Mouse (Mus musculus): ENCODE measurements around the gene Gm20388. TPM values are rescaled to one million over a fixed set of nuclear protein-coding genes. Genes with fewer than 3 reads are reported as not detected.
"Not testable (repeated sequence)": the region's sequence is repeated elsewhere in the genome, so short reads cannot be mapped to it uniquely, and the experiment has no call there.

Gene Gm20388
- total RNA-seq, 2 experiments from 2014 or later, result 18.5 to 23.8 TPM

DNA sequence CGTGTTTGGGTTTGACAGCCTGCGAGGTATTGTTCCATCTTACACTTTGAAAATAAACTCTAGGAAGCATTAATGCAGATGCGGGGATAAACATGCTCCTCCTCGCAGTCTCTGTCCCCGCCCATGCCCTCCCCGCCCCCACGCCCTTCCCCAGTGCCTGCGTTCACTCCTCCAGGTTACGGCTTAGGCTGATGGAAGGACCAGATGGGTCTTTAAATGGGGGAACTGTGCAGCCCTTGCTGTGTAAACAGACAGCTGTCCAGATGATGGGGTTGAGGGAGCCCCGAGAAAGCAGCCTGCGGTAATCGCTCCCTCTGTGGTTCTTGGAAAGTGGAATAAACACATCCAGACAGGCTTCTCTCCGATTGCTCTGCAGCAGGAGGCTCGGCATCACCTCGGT is 1390.8 kb downstream of the Gm20388 start:
- no peak for ATAC-seq (replicated peaks; ENCODE audit: poor library complexity, severe bottlenecking)

DNA sequence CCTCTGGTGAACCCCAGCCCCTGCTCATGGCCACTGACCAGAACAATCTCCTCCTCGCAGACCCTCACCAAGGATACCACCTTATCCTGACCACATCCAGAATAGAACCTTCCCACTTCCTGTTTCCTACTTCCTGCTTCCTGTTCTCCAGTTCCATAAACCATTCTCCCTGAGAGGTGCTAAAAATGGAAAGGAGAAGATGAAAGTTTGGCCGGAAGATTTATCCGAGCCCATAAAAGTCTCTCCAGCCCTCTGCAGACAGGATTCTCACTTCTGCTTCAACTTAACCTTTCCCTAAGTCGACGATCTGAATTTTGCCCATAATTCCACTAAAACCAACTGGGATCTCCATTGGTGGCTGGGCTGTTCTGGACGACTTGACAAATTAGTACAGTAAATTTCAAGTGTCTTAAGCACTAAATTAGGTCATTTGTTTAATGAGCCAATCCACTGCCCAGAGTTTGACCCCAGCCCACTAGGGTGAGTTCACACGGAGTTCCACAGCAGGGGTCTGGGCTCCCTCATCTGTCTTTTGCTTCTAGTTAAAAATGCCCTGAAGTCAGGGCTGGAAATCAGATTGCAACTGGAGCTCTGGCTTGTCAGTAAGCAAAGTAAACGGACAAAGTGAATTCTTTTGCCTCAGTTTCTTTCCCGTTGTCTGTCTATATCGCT is 1391.5 kb downstream of the Gm20388 start:
- ATAC-seq (replicated peaks; ENCODE audit: poor library complexity, severe bottlenecking), result no peak; the same call in 1 of the 2 replicates

DNA sequence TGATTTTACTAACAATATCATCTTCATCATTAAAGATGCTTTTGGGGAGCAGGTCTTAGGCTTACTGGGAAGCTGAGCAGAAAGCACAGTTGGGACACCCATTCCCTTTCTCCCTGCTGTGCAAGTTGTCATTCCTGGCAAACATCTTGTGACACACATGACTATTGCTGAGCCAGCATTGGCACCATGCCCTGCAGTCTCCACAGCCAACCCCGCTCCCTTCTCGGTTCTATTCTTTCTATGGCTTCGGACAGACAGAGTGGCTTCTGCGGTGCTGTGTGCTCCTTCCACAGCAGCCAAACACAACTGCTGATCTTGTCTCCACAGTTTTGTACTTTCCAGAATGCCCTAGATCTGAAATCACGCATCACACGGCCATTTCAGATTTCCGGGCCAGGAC is 1397.1 kb downstream of the Gm20388 start:
- ATAC-seq (replicated peaks; ENCODE audit: poor library complexity, severe bottlenecking), result no peak

DNA sequence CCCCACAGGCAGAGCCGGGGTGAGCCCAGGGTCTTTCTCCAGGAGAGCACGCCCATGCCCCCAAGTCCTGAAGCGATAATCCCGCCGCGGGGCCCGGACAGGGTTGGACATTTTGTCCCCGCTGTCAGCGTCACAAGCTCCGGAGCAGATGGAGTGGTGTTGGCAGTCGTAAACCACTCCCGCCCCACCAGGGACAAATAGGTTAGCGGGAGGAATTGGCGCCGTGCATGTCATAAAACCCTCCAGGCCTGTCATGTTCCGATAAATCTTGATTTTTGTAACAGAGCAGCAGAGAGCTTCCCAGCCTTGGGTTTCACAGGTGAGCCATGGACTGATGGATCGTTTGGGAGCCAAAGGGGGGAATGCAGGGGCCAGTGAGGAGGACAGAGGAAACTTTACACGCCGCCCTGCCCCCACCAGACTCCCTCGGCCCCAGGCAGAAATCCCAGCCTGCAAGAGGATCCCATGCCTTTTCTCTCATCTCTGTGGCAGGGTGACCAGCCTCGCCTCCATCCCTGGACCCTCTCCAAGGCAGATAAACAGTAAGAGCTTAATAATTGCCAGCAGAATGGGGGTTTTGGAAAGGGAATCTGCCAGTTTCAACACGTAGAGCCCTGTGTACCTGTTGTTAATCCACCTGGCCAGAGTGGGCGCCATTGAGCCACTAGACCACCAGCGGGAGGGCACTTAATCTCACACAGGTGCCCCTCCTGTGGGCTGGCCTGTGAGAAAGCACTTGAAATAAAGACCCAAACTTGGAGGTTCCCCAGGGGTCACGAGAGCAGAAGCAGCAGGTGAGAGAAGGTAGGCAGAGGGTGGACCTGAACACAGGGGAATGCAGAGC is 1400.6 kb downstream of the Gm20388 start:
- ATAC-seq (replicated peaks; ENCODE audit: poor library complexity, severe bottlenecking), result no peak

DNA sequence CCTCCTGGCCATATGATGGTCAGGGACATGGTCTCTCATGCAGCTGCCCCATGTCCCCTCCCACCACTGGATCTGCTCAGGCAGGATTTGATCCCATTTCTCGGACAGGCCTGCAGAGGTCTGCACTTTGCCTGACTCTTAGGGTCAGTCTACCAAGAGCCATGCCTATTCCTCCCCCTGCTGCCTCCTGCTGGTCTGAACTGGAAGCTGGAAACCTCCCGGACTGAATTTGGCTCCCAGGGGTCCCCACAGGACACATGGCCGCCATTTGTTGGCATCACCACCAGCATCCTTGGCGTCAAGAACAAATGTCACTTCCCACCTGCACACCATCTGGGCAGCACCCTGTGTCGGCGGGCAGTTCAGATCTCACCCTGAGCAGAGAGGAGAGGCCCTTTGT is 1402.8 kb downstream of the Gm20388 start:
- ATAC-seq (replicated peaks; ENCODE audit: poor library complexity, severe bottlenecking), result no peak

DNA sequence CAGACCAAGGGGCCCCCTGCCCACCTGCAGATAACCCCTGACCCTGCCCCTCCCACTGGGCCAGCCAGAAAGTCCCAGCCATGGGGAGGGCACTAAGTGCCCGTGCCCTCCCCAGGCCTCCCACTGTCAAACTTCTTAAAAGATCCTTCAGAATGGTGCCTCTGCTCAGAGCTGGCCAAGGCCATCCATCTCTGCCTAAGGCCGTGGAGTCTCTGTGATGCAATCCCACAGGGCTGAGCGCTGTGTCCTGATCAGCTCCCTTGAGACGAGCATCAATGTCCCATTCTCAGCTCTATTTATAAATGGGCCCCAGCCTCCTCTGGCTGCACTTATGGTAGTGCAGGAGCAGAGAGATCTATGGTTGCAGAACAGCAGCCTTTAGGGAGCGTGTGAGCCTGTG is 1403.4 kb downstream of the Gm20388 start:
- no peak for ATAC-seq (replicated peaks; ENCODE audit: poor library complexity, severe bottlenecking)

DNA sequence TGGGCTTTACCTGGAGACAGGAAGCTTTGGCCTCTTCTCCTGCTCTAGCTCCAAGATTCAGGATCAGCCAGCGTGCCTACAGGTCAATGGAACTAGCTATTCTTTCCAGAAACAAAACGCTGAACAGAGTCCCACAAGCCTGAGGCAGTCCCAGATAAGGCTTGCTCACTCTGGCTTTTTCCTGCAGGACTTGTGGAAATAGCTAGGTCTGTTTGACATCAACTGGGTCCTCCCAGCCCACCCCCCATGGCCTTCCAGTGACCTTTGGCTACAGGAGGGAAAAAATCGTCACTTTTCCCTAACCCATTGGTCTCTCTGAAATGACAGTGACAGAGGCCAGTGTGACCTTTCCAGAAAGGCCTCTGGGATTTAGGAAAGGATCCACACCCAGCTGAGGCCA is 1404.9 kb downstream of the Gm20388 start:
- no peak for ATAC-seq (replicated peaks; ENCODE audit: poor library complexity, severe bottlenecking)

DNA sequence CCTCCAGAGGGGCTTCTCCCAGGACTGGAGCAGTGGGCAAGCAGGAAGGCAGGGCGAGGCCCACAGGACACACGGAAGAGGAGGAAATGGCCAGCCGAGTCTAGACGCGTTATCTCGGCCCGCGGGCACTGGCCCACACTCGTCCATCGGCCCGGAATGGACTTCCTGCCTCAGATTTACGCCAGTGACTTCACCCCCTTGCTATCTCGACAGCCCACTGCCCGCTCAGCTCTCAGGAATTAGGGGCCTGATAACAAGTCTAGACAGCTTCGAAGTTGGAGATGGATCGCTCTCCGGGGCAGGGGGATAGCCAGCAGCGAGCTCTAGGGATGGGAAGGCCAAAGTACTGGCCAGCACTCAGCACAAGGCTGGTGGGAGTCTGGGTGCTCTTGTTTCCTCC is 1405.4 kb downstream of the Gm20388 start:
- no peak for ATAC-seq (replicated peaks; ENCODE audit: poor library complexity, severe bottlenecking)

DNA sequence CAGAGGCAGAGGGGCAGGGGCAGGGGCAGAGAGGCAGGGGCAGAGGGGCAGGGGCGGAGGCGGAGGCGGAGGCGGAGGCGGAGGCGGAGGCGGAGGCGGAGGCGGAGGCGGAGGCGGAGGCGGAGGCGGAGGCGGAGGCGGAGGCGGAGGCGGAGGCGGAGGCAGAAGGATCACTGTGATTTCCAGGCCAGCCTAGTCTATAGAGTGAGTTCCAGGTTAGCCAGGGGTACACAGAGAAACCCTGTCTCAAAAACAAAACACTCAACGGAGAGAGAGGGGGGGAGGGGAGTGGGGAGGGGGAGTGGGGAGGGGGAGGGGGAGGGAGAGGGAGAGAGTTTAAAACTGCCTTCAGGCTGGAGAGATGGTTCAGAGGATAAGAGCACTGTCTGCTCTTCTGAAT is 1408.1 kb downstream of the Gm20388 start:
- ATAC-seq (replicated peaks; ENCODE audit: poor library complexity, severe bottlenecking), result not testable (repeated sequence)

DNA sequence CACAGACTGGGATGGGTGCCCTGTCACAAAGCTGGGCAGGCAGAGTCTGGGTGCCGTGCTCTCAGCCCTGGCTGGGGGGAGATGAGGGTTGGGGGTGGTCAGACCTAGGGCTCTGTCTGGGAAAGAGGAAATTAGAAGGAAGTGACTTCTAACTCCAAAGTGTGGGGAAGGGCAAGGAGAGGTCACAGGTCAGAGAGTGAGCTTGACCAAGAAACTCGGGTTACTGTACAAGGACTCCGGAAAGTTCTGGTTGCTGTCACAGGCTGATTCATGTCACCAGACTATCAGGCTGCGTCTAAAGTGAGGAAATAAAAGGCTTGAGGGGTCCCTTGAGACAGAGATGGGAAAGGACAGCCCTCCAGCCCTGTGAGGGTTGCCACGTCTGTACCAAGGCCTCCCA is 1408.8 kb downstream of the Gm20388 start:
- no peak for ATAC-seq (replicated peaks; ENCODE audit: poor library complexity, severe bottlenecking)

DNA sequence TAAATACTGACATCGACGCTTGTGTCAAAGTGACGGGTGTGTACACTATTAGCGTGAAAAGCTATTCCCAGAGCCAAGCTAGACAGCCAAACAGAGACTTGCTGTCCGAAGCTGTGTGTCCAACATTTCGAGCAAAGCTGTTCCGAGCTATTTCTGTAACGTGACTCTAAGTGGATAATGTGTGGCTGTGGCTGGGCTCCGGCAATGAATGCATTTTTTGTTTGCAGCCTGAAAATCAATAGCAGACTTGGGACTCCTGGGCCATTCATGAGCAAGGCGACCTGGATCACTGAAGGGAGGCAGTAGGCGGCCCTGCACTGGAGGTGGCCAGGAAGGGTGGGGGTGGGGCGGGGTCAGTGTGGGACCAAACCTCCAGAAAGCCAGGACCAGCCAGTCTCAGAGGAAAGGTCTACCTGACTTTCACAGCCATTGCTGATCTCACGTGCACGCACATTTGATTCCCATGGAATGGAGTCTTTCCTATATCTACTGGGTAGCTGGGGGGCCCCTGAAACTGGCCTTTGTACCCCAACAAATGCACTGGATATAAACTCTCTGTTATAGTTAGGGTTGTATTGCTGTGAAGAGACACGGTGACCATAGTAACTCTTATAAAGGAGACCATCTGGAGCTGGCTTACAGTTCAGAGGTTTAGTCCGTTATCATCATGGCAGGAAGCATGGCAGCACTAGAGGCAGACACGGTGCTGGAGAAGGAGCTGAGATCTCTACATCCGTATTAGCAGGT is 1415.7 kb downstream of the Gm20388 start:
- ATAC-seq (replicated peaks; ENCODE audit: poor library complexity, severe bottlenecking), result no peak

DNA sequence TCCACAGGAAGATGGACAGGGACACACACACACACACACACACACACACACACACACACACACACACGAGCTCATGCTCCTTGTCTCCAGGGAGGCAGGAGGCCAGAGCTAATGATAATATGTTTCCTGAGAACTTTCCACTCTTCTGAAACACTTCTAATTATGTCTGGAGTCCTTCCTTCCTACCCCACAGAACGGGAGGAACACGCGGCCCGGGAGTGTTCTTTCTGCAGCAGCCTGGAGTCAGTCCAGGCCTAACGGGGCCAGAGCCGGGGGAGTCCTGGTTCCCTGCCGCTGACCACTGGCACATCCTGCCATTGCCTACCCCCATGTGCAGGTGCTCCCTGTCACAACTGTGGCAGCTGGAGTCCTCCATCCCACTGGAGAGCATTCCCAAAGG is 1421.8 kb downstream of the Gm20388 start:
- ATAC-seq (replicated peaks; ENCODE audit: poor library complexity, severe bottlenecking), result no peak

DNA sequence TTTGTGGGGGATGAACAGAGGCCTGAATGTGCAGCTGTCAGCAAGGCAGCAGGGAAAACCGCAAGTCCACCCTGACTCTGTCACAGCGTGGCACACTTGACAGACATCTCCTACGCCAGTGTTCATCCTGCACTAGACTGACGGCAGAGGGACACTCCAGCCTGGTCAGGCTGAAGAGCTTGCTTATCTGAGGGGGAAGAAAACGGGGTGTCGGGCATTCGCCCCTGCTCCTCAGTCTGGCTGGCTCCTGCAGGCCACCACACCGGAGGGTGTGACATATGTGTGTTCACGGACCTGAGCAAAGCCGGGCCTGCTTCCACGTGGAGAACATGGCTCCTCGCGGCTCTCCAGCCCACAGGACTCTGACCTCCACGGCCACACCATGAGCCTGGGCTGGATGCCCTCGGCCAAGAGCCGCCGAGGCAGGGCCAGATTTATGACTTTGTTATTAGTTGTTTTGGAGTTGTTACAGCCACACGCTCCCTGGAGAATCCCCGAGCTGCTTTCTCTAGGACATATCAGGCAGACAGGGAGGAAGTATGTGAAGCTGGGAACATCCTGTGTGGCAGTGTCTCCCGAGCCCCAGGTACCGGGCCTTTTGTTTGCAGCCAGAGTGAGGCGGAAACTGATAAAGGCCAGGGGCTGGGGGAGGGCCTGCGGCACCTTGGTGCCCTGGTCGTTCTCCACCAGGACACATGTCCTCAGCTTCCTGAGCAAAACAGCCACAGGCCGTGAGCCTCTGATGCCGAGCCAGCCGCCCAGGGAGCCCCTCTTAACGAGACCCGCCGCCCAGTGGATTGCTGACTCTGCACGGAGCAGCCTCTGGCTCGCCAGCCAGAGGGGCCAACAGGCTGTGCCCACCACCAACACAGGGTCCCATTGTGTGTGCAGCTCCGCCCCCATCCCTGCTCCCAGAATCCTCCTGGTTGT is 1424.1 kb downstream of the Gm20388 start:
- no peak for ATAC-seq (replicated peaks; ENCODE audit: poor library complexity, severe bottlenecking)

DNA sequence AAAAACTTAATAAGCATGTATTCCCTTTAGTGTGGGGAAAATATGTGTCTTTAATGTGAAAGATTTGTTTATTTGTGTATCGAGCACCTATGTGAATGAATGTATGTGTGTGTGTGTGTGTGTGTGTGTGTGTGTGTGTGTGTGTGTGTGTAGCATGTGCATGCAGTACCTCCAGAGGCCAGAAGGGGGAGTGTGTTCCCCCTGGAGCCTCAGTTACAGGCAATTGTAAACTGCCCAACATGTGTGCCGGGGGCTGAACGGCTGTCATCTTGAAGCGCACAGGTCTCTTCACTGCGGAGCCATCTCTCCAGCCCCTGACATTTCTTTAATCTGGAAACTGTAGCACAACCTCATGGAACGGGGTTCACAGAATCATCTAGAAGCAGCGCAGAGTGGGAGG is 1425.0 kb downstream of the Gm20388 start:
- ATAC-seq (replicated peaks; ENCODE audit: poor library complexity, severe bottlenecking), result no peak

DNA sequence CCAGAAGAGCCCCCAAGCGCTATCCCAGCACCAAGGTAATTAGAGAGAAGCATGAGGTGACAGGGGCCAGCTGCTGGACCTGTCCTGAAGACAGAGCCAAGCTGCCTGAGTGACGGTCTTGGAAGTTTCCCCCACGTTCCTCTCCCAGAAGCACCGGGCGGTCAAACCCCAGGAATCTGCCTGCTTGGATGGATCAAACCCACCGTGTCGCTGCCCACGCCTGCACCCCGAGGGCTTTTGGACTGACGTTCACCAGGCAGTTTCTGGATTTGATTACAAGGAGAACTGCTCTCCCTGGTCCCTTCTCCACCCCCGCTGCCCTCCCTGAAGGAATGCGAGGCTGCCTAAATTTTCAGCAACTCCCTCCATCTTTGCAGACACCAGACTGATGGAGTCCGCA is 1432.3 kb downstream of the Gm20388 start:
- ATAC-seq (replicated peaks; ENCODE audit: poor library complexity, severe bottlenecking), result no peak

DNA sequence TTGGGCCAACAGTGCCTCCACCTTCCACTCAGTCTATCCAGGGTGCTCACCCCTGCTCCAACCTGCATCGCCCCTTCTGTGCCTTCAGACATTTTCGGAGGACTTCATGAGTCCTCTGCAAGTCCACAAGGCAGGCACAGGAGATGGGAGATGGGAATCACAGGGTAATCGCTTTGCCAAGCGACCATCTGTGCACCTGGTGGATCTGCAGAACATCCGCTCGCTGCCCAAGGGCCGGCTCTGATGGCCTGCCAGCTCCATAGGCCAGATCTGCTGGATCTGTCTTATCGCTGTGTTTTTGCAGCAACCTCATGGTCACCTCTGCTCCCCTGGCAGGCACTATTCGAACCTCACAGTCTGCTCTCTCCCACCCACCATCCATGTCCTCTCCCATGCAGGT is 1433.8 kb downstream of the Gm20388 start:
- ATAC-seq (replicated peaks; ENCODE audit: poor library complexity, severe bottlenecking), result no peak

DNA sequence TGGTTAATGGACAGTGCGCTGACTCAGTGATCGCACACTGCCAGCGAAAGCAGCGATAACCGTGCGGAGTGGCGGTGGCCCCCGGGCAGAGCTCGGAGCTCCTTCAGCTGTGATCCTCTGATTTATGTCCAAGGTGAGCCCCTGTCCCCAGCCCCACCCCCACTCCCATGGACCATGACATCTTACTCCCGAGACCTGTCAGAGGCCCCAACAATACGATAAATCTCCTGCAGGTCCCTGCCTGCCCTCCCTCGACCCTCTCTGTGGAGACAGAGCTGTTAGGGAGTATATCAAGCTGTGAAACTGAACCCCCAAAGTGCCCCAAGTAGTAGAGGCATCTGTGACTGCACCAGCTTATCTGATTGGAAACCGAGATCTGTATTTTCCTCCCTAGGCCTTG is 1435.5 kb downstream of the Gm20388 start:
- ATAC-seq (replicated peaks; ENCODE audit: poor library complexity, severe bottlenecking), result no peak

DNA sequence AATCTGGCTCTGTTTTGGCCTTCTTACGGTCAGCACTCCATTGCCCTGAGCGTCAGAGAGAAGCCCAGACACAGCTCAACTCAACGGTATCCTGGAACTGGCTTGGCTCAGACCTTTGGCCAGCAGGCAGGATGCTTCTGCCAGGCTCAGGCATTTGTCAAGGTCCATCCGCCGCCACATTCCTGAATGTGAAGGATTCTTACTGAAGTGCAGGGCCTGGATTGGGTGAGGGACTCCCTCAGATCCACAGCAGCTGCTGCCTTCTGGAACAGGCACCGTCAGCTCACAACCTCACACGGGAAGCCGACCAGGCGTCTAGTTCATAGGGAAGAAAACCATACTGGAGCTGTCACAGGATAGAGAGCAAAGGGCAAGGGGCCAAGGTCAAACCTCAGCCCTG is 1436.2 kb downstream of the Gm20388 start:
- no peak for ATAC-seq (replicated peaks; ENCODE audit: poor library complexity, severe bottlenecking)

DNA sequence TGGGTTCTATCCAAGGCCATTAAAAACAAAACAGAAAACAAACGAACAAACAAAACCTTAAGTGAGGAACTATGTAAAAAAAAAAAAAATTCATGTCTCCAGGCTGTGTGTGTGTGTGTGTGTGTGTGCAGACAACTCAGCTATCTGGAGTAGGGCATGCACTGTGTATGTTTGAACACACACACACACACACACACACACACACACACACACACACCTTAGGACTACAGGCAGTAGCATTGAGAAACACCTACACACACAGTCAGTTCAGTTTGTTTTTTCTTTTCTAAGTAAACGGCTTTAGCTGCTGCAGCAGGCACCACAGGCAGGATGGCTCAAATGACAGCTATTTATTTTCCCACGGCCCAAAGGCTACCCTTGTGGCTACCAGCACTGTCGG is 1438.4 kb downstream of the Gm20388 start:
- ATAC-seq (replicated peaks; ENCODE audit: poor library complexity, severe bottlenecking), result no peak

DNA sequence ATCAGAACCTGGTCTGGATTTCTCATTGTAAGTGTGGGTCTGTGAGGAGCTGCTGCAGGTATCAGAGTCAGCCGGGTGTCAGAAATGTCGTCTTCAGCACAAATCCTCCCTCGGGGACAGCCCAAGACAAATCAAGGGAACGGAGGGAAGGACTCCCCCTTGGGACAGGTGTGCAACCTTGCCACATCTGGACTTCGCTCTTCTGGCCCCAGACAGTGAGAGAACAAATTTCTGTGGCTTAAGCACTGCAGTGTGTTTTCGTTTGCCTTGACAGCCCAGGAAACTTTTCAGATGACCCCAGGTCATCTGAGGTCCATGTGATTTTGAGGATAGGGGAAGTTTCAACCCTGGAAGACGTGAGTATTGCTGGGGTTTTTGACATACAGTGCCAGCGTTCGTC is 1440.2 kb downstream of the Gm20388 start:
- no peak for ATAC-seq (replicated peaks; ENCODE audit: poor library complexity, severe bottlenecking)
